Mouse (Mus musculus): ENCODE results near the gene Usp39.

- TF ChIP-seq POLR2A (IDR thresholded peaks at IDR 0.05; ENCODE audit: low read depth, low read length) (no peak), CTCF (conservative IDR thresholded peaks at IDR 0.05; ENCODE audit: insufficient read depth, insufficient read length, low read depth, low read length) (no peak)
Observed at GRCm38 (mm10) chr6:72385258-72385657, 40.3 kb upstream of the Usp39 start.
